Comparison of ENCODE assay signal across 30 mouse cellular contexts in the genomic region with DNA sequence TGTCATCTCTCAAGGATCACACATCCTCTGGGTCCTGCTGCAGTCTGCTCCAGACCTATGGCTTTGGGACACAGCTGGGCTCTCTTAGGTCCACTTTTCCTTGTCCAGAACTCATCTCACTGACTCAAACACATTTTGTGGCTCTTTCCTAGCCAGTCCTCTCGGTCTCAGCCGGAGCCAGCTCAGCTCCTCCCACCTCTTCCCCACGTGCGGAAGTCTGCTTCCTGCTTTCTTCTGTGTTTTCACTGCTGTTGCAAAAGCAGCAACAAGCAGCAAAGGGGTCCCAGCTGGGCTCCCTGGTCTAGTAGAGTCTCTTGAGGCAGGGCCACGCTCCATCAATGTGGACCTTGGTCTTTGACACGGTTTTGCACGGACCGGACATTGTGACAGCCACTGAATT. TPM values are rescaled to one million over a fixed set of nuclear protein-coding genes. Genes with fewer than 3 reads are reported as not detected.
DNase-seq lines count a peak whose midpoint lies in the region; ATAC-seq lines count a peak whose summit lies in the region.
"Had no signal": no experiment of that assay in that cellular context is flagged by ENCODE, and none has a peak within 500 bp of the region (broad histone marks: within the 10 kb centered on the region; RNA-seq: fewer than 3 reads in every experiment).

No protein-coding gene starts in this region.

- H3K27me3 ChIP-seq in embryonic facial prominence, embryonic 13.5 days = peaks cover 17% of the 10 kb centered on the region
- peaks cover 48% of the 10 kb centered on the region for H3K27me3 ChIP-seq in embryonic facial prominence, embryonic 10.5 days (replicated peaks; ENCODE audit: low read depth, poor library complexity, severe bottlenecking)
- H3K27me3 ChIP-seq: intestine, embryonic 15.5 days had no signal

- 0 out of 2 replicates have a peak overlapping the region, but pooled peaks have one; percentile 2 for H3K9ac ChIP-seq in embryonic facial prominence, embryonic 13.5 days
- H3K9ac ChIP-seq: embryonic facial prominence, embryonic 12.5 days; forebrain, embryonic 12.5 days; forebrain, embryonic 15.5 days; heart, embryonic 13.5 days; hindbrain, embryonic 12.5 days; hindbrain, embryonic 15.5 days; intestine, embryonic 15.5 days had no signal

- intact Hi-C loops in gastrocnemius, postnatal 36 days (cut with DNase I) = no loop called here

- H3K36me3 ChIP-seq in embryonic facial prominence, embryonic 13.5 days = no peaks in the 10 kb centered on the region
- H3K36me3 ChIP-seq in embryonic facial prominence, embryonic 10.5 days (replicated peaks) = no peaks in the 10 kb centered on the region
- H3K36me3 ChIP-seq: embryonic facial prominence, embryonic 12.5 days; forebrain, embryonic 12.5 days; forebrain, embryonic 15.5 days; G1E; heart, embryonic 10.5 days; heart, embryonic 13.5 days; hindbrain, embryonic 12.5 days; hindbrain, embryonic 15.5 days; intestine, embryonic 15.5 days had no signal

- WGBS in embryonic facial prominence, embryonic 13.5 days = 53% methylated on average over 8 of the region's 8 CpGs
- whole genome bisulfite sequencing in embryonic facial prominence, embryonic 10.5 days = 61% methylated on average over 8 of the region's 8 CpGs

- no peak for ATAC-seq in embryonic facial prominence, embryonic 13.5 days (ENCODE audit: insufficient number of reproducible peaks, insufficient read depth, low FRiP score, low TSS enrichment, low read depth)
- peak; percentile 50 to 54; a peak in 3 of 4 replicates for ATAC-seq in hematopoietic stem cell, adult 5-6 weeks (replicated peaks in 1 of 2; ENCODE audit: insufficient read depth in 1 of 2, low FRiP score in 2 of 2, low TSS enrichment in 1 of 2, low read depth in 1 of 2, poor library complexity in 2 of 2, severe bottlenecking in 2 of 2)
- ATAC-seq: forebrain, embryonic 15.5 days; intestine, embryonic 15.5 days had no signal

- no peak overlapping the region for H3K4me2 ChIP-seq in embryonic facial prominence, embryonic 13.5 days
- H3K4me2 ChIP-seq: embryonic facial prominence, embryonic 12.5 days; forebrain, embryonic 12.5 days; forebrain, embryonic 15.5 days; heart, embryonic 13.5 days; hindbrain, embryonic 12.5 days; hindbrain, embryonic 15.5 days; intestine, embryonic 15.5 days had no signal

- H3K4me3 ChIP-seq in embryonic facial prominence, embryonic 13.5 days = no peak overlapping the region
- H3K4me3 ChIP-seq in embryonic facial prominence, embryonic 10.5 days = no peak overlapping the region
- H3K4me3 ChIP-seq: embryonic facial prominence, embryonic 12.5 days; erythroblast, embryonic 14.5 days; forebrain, embryonic 12.5 days; forebrain, embryonic 15.5 days; heart, adult 2 months; heart, embryonic 10.5 days; heart, embryonic 13.5 days; hindbrain, embryonic 12.5 days; hindbrain, embryonic 15.5 days; intestine, embryonic 15.5 days had no signal

- DNase-seq in embryonic facial prominence, embryonic 10.5 days (ENCODE audit: low spot score) = no peak
- DNase-seq in thymus, postnatal 4 days = peak; percentile 20
- no peak for DNase-seq in thymus, postnatal 25 days
- DNase-seq in gastrocnemius, postnatal 36 days = no peak
- no peak for DNase-seq in gastrocnemius, postnatal 25 days
- DNase-seq: adrenal gland, adult 2 months; adrenal gland, postnatal 14 days; cerebellum, adult 11-12 months; cerebellum, adult 8-10 months; cerebellum, postnatal 10 days; cerebellum, postnatal 36 days; heart, adult 2 months; heart, postnatal 14 days; heart, postnatal 4 days had no signal

- no peak overlapping the region for H3K27ac ChIP-seq in embryonic facial prominence, embryonic 13.5 days
- no peak overlapping the region for H3K27ac ChIP-seq in embryonic facial prominence, embryonic 10.5 days (replicated peaks)
- H3K27ac ChIP-seq: embryonic facial prominence, embryonic 12.5 days; forebrain, embryonic 12.5 days; forebrain, embryonic 15.5 days; heart, adult 2 months; heart, embryonic 10.5 days; heart, embryonic 13.5 days; hindbrain, embryonic 12.5 days; hindbrain, embryonic 15.5 days; intestine, embryonic 15.5 days had no signal

- 0 out of 2 replicates have a peak, but pooled peaks cover 5% of the 10 kb centered on the region for H3K4me1 ChIP-seq in embryonic facial prominence, embryonic 13.5 days
- H3K4me1 ChIP-seq in embryonic facial prominence, embryonic 10.5 days = peaks cover 15% of the 10 kb centered on the region
- H3K4me1 ChIP-seq: embryonic facial prominence, embryonic 12.5 days; heart, embryonic 13.5 days; intestine, embryonic 15.5 days had no signal

- H3K9me3 ChIP-seq in embryonic facial prominence, embryonic 13.5 days = no peaks in the 10 kb centered on the region
- no peaks in the 10 kb centered on the region for H3K9me3 ChIP-seq in embryonic facial prominence, embryonic 10.5 days
- H3K9me3 ChIP-seq: embryonic facial prominence, embryonic 12.5 days; forebrain, embryonic 12.5 days; forebrain, embryonic 15.5 days; G1E; heart, embryonic 10.5 days; heart, embryonic 13.5 days; hindbrain, embryonic 12.5 days; hindbrain, embryonic 15.5 days; intestine, embryonic 15.5 days had no signal

RNA-seq across cellular contexts. Expression of a gene that starts 22.0 kb away (rescaled TPM):
- not detected in 2 replicates for polyA plus RNA-seq in embryonic facial prominence, embryonic 13.5 days (2015; fragmentation: Nextera tagmentation; extraction: Ambion mirVana)
- polyA plus RNA-seq in embryonic facial prominence, embryonic 10.5 days (2016; fragmentation: Nextera tagmentation; extraction: Ambion mirVana) = not detected in 2 replicates
- not detected in 2 replicates for total RNA-seq in hematopoietic stem cell, adult 5-6 weeks (2017)
- total RNA-seq in gastrocnemius, postnatal 36 days (2021) = not detected
- total RNA-seq in gastrocnemius, postnatal 25 days (2021) = not detected
- total RNA-seq: adrenal gland, adult 2 months; adrenal gland, postnatal 14 days; adrenal gland, postnatal 4 days; gastrocnemius, adult 8-10 months; heart, adult 2 months; heart, postnatal 14 days; heart, postnatal 4 days had no signal
- polyA plus RNA-seq: adrenal gland, adult 2 months; embryonic facial prominence, embryonic 12.5 days; erythroblast, embryonic 14.5 days; forebrain, embryonic 12.5 days; forebrain, embryonic 15.5 days; G1E; gonadal fat pad, adult 2 months; heart, adult 2 months; heart, embryonic 10.5 days; heart, embryonic 13.5 days; heart, embryonic 16.5 days; intestine, embryonic 15.5 days had no signal
